Mouse (Mus musculus) kidney, postnatal 0 days (tissue): Measurements from ENCODE around the gene Gm6460. TPM values are rescaled to one million over a fixed set of nuclear protein-coding genes. Genes with fewer than 3 reads are reported as not detected.
"Not testable (repeated sequence)": the region's sequence is repeated elsewhere in the genome, so short reads cannot be mapped to it uniquely, and the experiment has no call there.

Experiments
- ATAC-seq: fragments of 200-750 bp; cut with Nextera tagmentation; replicated peaks from 2 replicates; pipeline ENCODE4 v1.8.0; 2017; ENCODE audit warnings: low read depth, moderate number of reproducible peaks, moderate TSS enrichment, moderate library complexity; ENCODE audit not compliant: low FRiP score
- DNase-seq: peaks from one replicate; pipeline ENCODE4 v3.0.0-alpha.2; 2016; ENCODE audit warnings: low spot score
- H3K27ac ChIP-seq: fragments of 300-500 bp; sonication (generic); 2 replicates; pipeline ENCODE4 v1.5.1; 2014; ENCODE audit warnings: mild to moderate bottlenecking
- H3K27me3 ChIP-seq: fragments of 300-500 bp; sonication (generic); 2 replicates; pipeline ENCODE4 v1.6.1; 2014; ENCODE audit warnings: low read length, mixed read lengths; ENCODE audit not compliant: insufficient read depth
- H3K36me3 ChIP-seq: fragments of 300-500 bp; sonication (generic); 2 replicates; pipeline ENCODE4 v1.6.1; 2014; ENCODE audit warnings: low read length, mixed read lengths; ENCODE audit not compliant: insufficient read depth
- H3K4me1 ChIP-seq: fragments of 300-500 bp; sonication (generic); replicated peaks from 2 replicates; pipeline ENCODE4 v1.6.1; 2014; ENCODE audit warnings: antibody characterized with exemption, low read length, mixed read lengths; ENCODE audit not compliant: insufficient read depth
- H3K4me2 ChIP-seq: fragments of 300-500 bp; sonication (generic); 2 replicates; pipeline ENCODE4 v1.6.1; 2014; ENCODE audit warnings: mild to moderate bottlenecking, low read length, moderate library complexity, mixed read lengths
- H3K4me3 ChIP-seq: fragments of 300-500 bp; sonication (generic); replicated peaks from 2 replicates; pipeline ENCODE4 v1.5.1; 2014; ENCODE audit warnings: low read depth, low read length
- H3K9ac ChIP-seq: fragments of 300-500 bp; sonication (generic); 2 replicates; pipeline ENCODE4 v1.6.1; 2014; ENCODE audit warnings: low read depth, low read length
- H3K9me3 ChIP-seq: fragments of 300-500 bp; sonication (generic); replicated peaks from 2 replicates; pipeline ENCODE4 v1.6.1; 2016; ENCODE audit warnings: low read length, inconsistent platforms, mixed read lengths
- WGBS: fragments of 180-500 bp; shearing (Covaris S2); extraction: QIAGEN DNeasy Blood & Tissue Kit; methylation state at CpG from one replicate; pipeline ENCODE4 v1.1.7; 2014; 5-methylcytosine and 5-hydroxymethylcytosine counted together
- polyA plus RNA-seq: library from polyadenylated mRNA; unstranded; fragments of >200 nt; fragmentation: Nextera tagmentation; extraction: Ambion mirVana; gene quantifications from 2 replicates; pipeline ENCODE4 v1.2.1, GENCODE M21; 2015

The Gm6460 gene
- polyA plus RNA-seq: not detected in 2 replicates

DNA sequence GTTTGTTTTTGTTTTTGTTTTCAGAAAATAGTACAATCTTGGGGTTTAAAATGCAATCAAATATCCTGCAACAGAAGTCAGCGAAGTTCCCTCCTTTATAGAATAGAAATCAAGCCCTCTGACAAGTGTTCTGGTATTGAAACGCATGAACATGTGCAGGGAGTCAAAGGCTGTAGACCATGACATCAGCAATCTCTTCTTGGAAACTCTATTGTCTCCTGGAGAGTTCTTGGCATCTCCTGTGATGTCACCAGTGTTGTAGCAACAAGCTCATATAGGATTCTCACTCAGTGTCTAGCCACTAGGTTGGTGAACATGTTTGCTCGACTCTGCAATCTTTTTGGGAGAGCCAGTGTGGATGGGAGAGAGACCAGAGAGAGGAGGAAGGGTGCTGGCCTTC, at the start of gene Gm6460:
Gene Gm6460 (plus strand): TSS at position 301 of the 400 bp plus-strand sequence.
- not testable (repeated sequence) for H3K27ac ChIP-seq, H3K4me2 ChIP-seq, H3K4me3 ChIP-seq, H3K27me3 ChIP-seq, H3K4me1 ChIP-seq, H3K9me3 ChIP-seq, H3K9ac ChIP-seq, H3K36me3 ChIP-seq, ATAC-seq, DNase-seq
- no CpG with 5 or more reads among the region's 3 CpGs for WGBS

Other genes starting within 250 kb of the Gm6460 start
- gene Gm8897, start 178.5 kb upstream of the Gm6460 start, polyA plus RNA-seq: not detected in 2 replicates
- gene Gm8906, start 92.2 kb upstream of the Gm6460 start, polyA plus RNA-seq: not detected in 2 replicates
- gene Gm8922, start 87.0 kb downstream of the Gm6460 start, polyA plus RNA-seq: not detected in 2 replicates
- gene Gm8926, start 175.6 kb downstream of the Gm6460 start, polyA plus RNA-seq: not detected in 2 replicates